Mouse (Mus musculus): ENCODE measurements around the gene Aldh1l2. TPM values are rescaled to one million over a fixed set of nuclear protein-coding genes. Genes with fewer than 3 reads are reported as not detected.

Gene Aldh1l2
- 2.7 and 3.1 TPM in 2 replicates for polyA plus RNA-seq (2012; rRNA removed)

GRCm38 (mm10) chr10:83533910-83534283 is at the start of gene Aldh1l2:
TSS of gene Aldh1l2 (minus strand) at chr10:83534140.

DNA sequence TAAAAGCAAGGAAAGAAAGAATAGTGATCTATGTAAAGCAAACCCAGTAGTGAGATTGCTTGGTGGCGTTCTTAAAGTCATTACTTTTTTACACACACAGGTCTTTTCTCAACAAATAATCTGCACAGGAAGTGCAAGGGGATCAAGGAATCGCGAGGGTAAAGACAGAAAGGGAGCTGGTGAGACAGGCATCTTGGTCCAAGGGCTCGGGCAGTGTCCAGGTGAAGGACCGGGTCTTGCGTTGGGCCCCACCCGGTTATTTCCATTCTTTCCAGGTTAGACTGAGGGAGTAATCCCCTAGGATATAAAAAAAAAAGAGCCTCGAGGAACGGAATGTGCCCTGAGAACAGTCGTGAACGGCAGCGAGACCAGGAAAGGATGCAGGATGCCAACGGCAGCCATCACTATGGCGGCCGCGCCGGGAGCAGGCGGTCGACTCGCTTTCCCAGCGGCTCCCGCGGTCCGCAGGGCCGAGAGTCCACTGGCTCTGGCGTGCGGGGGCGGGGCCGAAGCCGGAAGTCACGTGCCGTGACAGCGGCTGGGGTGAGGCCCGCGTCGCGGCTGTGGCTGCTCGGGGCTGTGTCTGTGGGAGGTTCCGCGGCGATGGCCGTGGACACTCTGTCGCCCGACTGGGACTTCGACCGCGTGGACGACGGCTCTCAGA is 9.6 kb upstream of the Aldh1l2 start, which contains the start of gene Washc4:
Gene Washc4 (plus strand): TSS at position 314 of the 664 bp plus-strand sequence.

Other genes starting within 250 kb of the Aldh1l2 start
- gene Slc41a2, start 196.3 kb downstream of the Aldh1l2 start, polyA plus RNA-seq (2012; rRNA removed), result 0.09 and 0.11 TPM in 2 replicates
- gene D10Wsu102e, start 173.9 kb downstream of the Aldh1l2 start, polyA plus RNA-seq (2012; rRNA removed), result 0.17 TPM in 2 replicates
- gene Washc4, start 9.6 kb upstream of the Aldh1l2 start, polyA plus RNA-seq (2012; rRNA removed), result 3.3 and 3.6 TPM in 2 replicates
- gene Appl2, start 114.6 kb upstream of the Aldh1l2 start, polyA plus RNA-seq (2012; rRNA removed), result 12.5 and 18.0 TPM in 2 replicates
- 0.31 and 0.60 TPM in 2 replicates for gene 1500009L16Rik, start 188.7 kb upstream of the Aldh1l2 start, polyA plus RNA-seq (2012; rRNA removed)

All from liver, embryonic 18 days (tissue).